Mouse (Mus musculus): ENCODE measurements around the gene Lamp2. TPM values are rescaled to one million over a fixed set of nuclear protein-coding genes. Genes with fewer than 3 reads are reported as not detected.

The Lamp2 gene
- polyA plus RNA-seq, 1 experiment: 17.6 TPM

- Histone ChIP-seq H3K27ac (ENCODE audit: insufficient read depth, low read length) (no peak overlapping the region), H3K4me1 (ENCODE audit: control insufficient read depth, insufficient read depth, insufficient read length) (peaks cover 3% of the 10 kb centered on the region; the same call in 1 of the 2 replicates), H3K36me3 (ENCODE audit: control insufficient read depth, insufficient read depth, low read length) (peaks cover 1% of the 10 kb centered on the region; the same call in 1 of the 2 replicates), H3K27me3 (ENCODE audit: control insufficient read depth, insufficient read depth, low read length) (no peaks in the 10 kb centered on the region), H3K4me3 (ENCODE audit: extremely low read depth, insufficient read depth, insufficient read length) (no peak overlapping the region; the same call in 1 of the 2 replicates)
- 38% methylated on average over 2 of the region's 2 CpGs for WGBS
- no peak for DNase-seq (ENCODE audit: low read depth in 1 of 2, low spot score in 2 of 2)
- TF ChIP-seq CTCF (IDR thresholded peaks at IDR 0.05; ENCODE audit: extremely low read depth, insufficient read depth, insufficient read length, insufficient replicate concordance): no peak
- no peak for TF ChIP-seq POLR2A (IDR thresholded peaks at IDR 0.05; ENCODE audit: low read depth, low read length)
Measured at GRCm38 (mm10) chrX:38454900-38455299, 1.4 kb downstream of the Lamp2 start.

- Histone ChIP-seq H3K4me1 (ENCODE audit: control insufficient read depth, insufficient read depth, insufficient read length) (no peaks in the 10 kb centered on the region; the same call in 1 of the 2 replicates), H3K27ac (ENCODE audit: insufficient read depth, low read length) (no peak overlapping the region), H3K27me3 (ENCODE audit: control insufficient read depth, insufficient read depth, low read length) (no peaks in the 10 kb centered on the region), H3K4me3 (ENCODE audit: extremely low read depth, insufficient read depth, insufficient read length) (no peak overlapping the region), H3K36me3 (ENCODE audit: control insufficient read depth, insufficient read depth, low read length) (peaks cover 1% of the 10 kb centered on the region; the same call in 1 of the 2 replicates)
- no peak for DNase-seq (ENCODE audit: low read depth in 1 of 2, low spot score in 2 of 2)
- WGBS: 87% methylated on average over 5 of the region's 5 CpGs
- TF ChIP-seq POLR2A (IDR thresholded peaks at IDR 0.05; ENCODE audit: low read depth, low read length) (no peak), CTCF (IDR thresholded peaks at IDR 0.05; ENCODE audit: extremely low read depth, insufficient read depth, insufficient read length, insufficient replicate concordance) (no peak)
Measured at GRCm38 (mm10) chrX:38453924-38454323, 2.3 kb downstream of the Lamp2 start.

GRCm38 (mm10) chrX:38450476-38450875, 5.8 kb downstream of the Lamp2 start:
- peaks cover 1% of the 10 kb centered on the region; the same call in 1 of the 2 replicates for H3K36me3 ChIP-seq (ENCODE audit: control insufficient read depth, insufficient read depth, low read length)
- WGBS: 94% methylated on average over 6 of the region's 6 CpGs
- no peak overlapping the region for H3K4me3 ChIP-seq (ENCODE audit: extremely low read depth, insufficient read depth, insufficient read length)
- DNase-seq (ENCODE audit: low read depth in 1 of 2, low spot score in 2 of 2): no peak
- no peak for TF ChIP-seq CTCF (IDR thresholded peaks at IDR 0.05; ENCODE audit: extremely low read depth, insufficient read depth, insufficient read length, insufficient replicate concordance)
- H3K27me3 ChIP-seq (ENCODE audit: control insufficient read depth, insufficient read depth, low read length): no peaks in the 10 kb centered on the region
- H3K4me1 ChIP-seq (ENCODE audit: control insufficient read depth, insufficient read depth, insufficient read length): no peaks in the 10 kb centered on the region; the same call in 1 of the 2 replicates
- H3K27ac ChIP-seq (ENCODE audit: insufficient read depth, low read length): no peak overlapping the region

GRCm38 (mm10) chrX:38445705-38446104, 10.5 kb downstream of the Lamp2 start:
- H3K27ac ChIP-seq (ENCODE audit: insufficient read depth, low read length): no peak overlapping the region
- H3K4me1 ChIP-seq (ENCODE audit: control insufficient read depth, insufficient read depth, insufficient read length): no peaks in the 10 kb centered on the region
- no peak for TF ChIP-seq POLR2A (IDR thresholded peaks at IDR 0.05; ENCODE audit: low read depth, low read length)
- no peak for TF ChIP-seq CTCF (IDR thresholded peaks at IDR 0.05; ENCODE audit: extremely low read depth, insufficient read depth, insufficient read length, insufficient replicate concordance)
- 0 out of 2 replicates have a peak, but pooled peaks cover 1% of the 10 kb centered on the region for H3K36me3 ChIP-seq (ENCODE audit: control insufficient read depth, insufficient read depth, low read length)
- H3K4me3 ChIP-seq (ENCODE audit: extremely low read depth, insufficient read depth, insufficient read length): no peak overlapping the region
- H3K27me3 ChIP-seq (ENCODE audit: control insufficient read depth, insufficient read depth, low read length): no peaks in the 10 kb centered on the region
- DNase-seq (ENCODE audit: low read depth in 1 of 2, low spot score in 2 of 2): no peak
- 85% methylated on average over 1 of the region's 1 CpGs for WGBS

GRCm38 (mm10) chrX:38442425-38442824, 13.8 kb downstream of the Lamp2 start:
- 80% methylated on average over 1 of the region's 1 CpGs for WGBS
- H3K27ac ChIP-seq (ENCODE audit: insufficient read depth, low read length): no peak overlapping the region

GRCm38 (mm10) chrX:38439629-38440028, 16.6 kb downstream of the Lamp2 start:
- no peak overlapping the region for H3K27ac ChIP-seq (ENCODE audit: insufficient read depth, low read length)
- 73% methylated on average over 2 of the region's 2 CpGs for WGBS
- no peaks in the 10 kb centered on the region for H3K4me1 ChIP-seq (ENCODE audit: control insufficient read depth, insufficient read depth, insufficient read length)
- no peak overlapping the region for H3K4me3 ChIP-seq (ENCODE audit: extremely low read depth, insufficient read depth, insufficient read length)
- no peaks in the 10 kb centered on the region for H3K36me3 ChIP-seq (ENCODE audit: control insufficient read depth, insufficient read depth, low read length)
- no peak for DNase-seq (ENCODE audit: low read depth in 1 of 2, low spot score in 2 of 2)
- H3K27me3 ChIP-seq (ENCODE audit: control insufficient read depth, insufficient read depth, low read length): no peaks in the 10 kb centered on the region
- no peak for TF ChIP-seq CTCF (IDR thresholded peaks at IDR 0.05; ENCODE audit: extremely low read depth, insufficient read depth, insufficient read length, insufficient replicate concordance)
- no peak for TF ChIP-seq POLR2A (IDR thresholded peaks at IDR 0.05; ENCODE audit: low read depth, low read length)

More at GRCm38 (mm10) chrX:38442425-38442824, 13.8 kb downstream of the Lamp2 start:
- Histone ChIP-seq H3K36me3 (ENCODE audit: control insufficient read depth, insufficient read depth, low read length) (no peaks in the 10 kb centered on the region), H3K4me1 (ENCODE audit: control insufficient read depth, insufficient read depth, insufficient read length) (no peaks in the 10 kb centered on the region), H3K4me3 (ENCODE audit: extremely low read depth, insufficient read depth, insufficient read length) (no peak overlapping the region), H3K27me3 (ENCODE audit: control insufficient read depth, insufficient read depth, low read length) (no peaks in the 10 kb centered on the region)
- no peak for DNase-seq (ENCODE audit: low read depth in 1 of 2, low spot score in 2 of 2)
- TF ChIP-seq CTCF (IDR thresholded peaks at IDR 0.05; ENCODE audit: extremely low read depth, insufficient read depth, insufficient read length, insufficient replicate concordance) (no peak), POLR2A (IDR thresholded peaks at IDR 0.05; ENCODE audit: low read depth, low read length) (no peak)

GRCm38 (mm10) chrX:38438147-38438791, 18.0 kb downstream of the Lamp2 start:
- Histone ChIP-seq H3K36me3 (ENCODE audit: control insufficient read depth, insufficient read depth, low read length) (no peaks in the 10 kb centered on the region), H3K27ac (ENCODE audit: insufficient read depth, low read length) (no peak overlapping the region), H3K27me3 (ENCODE audit: control insufficient read depth, insufficient read depth, low read length) (no peaks in the 10 kb centered on the region), H3K4me3 (ENCODE audit: extremely low read depth, insufficient read depth, insufficient read length) (no peak overlapping the region), H3K4me1 (ENCODE audit: control insufficient read depth, insufficient read depth, insufficient read length) (no peaks in the 10 kb centered on the region)
- 58% methylated on average over 7 of the region's 7 CpGs for WGBS
- DNase-seq (ENCODE audit: low read depth in 1 of 2, low spot score in 2 of 2): peak; percentile 22 to 46
- no peak for TF ChIP-seq POLR2A (IDR thresholded peaks at IDR 0.05; ENCODE audit: low read depth, low read length)
- peak; percentile 64; the same call in 1 of the 2 replicates for TF ChIP-seq CTCF (IDR thresholded peaks at IDR 0.05; ENCODE audit: extremely low read depth, insufficient read depth, insufficient read length, insufficient replicate concordance)
